Mouse (Mus musculus) frontal cortex, postnatal 36 days (tissue): ENCODE results near the gene 4930596D02Rik.

Experiments used
- DNase-seq, 2 experiments: peaks; one replicate each; pipeline ENCODE4 v3.0.0; 2022; ENCODE audit warnings: low spot score in 2 of 2

Gene 4930596D02Rik

GRCm38 (mm10) chr14:35811878-35812277 lies at the start of gene 4930596D02Rik:
Gene 4930596D02Rik (minus strand): TSS chr14:35811978.
- DNase-seq = no peak

GRCm38 (mm10) chr14:35853254-35853653 lies 41.5 kb upstream of the 4930596D02Rik start:
- no peak for DNase-seq

DNA sequence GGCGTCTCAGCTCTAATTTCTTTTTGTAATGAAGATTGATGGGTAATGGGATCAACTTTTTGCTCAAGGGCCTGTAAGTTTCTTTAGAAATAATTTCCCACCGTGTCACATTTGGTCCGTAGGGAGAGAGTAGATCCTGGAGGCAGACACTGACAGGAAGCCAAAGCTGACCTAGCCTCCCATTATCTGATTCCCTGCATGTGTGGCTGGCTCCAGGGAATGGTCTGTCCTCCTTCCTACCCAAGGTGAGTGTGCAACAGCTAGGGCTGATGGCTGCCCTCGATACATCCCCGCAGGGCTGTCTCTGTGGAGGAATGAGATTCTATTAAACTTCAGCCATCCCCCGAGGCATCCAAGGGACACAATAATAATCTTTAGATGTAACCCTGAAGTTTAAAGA lies 33.5 kb upstream of the 4930596D02Rik start:
- no peak for DNase-seq

- no peak for DNase-seq
Measured at GRCm38 (mm10) chr14:35842111-35842721, 30.4 kb upstream of the 4930596D02Rik start.

- no peak for DNase-seq
Measured at GRCm38 (mm10) chr14:35792656-35793213, 19.0 kb downstream of the 4930596D02Rik start.

DNA sequence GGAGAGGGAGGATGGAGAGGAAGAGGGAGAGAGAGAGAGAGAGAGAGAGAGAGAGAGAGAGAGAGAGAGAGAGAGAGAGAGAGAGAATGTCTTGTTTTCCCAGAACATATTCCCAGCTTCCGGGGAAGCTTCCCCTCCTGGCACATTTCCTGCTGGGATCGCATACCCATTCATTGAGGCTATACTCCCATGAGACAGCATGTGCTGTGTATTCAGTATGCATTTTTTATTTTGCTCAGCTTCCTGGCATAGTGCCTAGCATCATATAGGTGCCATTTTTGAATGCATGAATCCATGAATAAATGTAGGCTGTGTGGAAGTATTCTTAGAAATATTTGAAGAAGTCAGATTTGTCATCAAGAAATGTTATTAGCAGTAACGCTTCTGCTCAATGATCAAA lies 31.7 kb downstream of the 4930596D02Rik start:
- no peak for DNase-seq

DNA sequence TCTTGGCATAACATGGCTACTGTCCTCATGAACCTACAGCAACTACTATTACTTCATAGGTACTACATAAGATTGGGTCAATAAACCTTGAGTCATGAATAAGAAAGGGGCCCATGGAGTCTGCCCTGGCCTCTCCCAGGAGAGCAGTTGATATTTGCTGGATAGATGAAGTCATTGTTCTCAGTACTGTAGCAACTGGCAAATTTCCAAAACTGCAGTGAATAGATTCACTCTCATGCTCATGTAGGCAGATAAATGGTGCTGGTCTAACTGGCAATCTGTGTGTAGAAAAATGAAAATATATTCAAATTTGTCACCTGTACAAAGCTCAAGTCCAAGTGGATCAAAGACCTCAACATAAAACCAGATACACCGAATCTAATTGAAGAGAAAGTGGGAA lies 38.5 kb downstream of the 4930596D02Rik start:
- DNase-seq = no peak
